ENCODE assay signal across 26 mouse cellular contexts in genomic region chr5:112671961-112672360, GRCm38 (mm10).
A peak's percentile ranks its signal among the peaks of the same experiment; 100 is the strongest.
DNase-seq lines count a peak whose midpoint lies in the region; ATAC-seq and TF ChIP-seq lines count a peak whose summit lies in the region.
"Had no signal": no experiment of that assay in that cellular context is flagged by ENCODE, and none has a peak within 500 bp of the region (broad histone marks: within the 10 kb centered on the region; RNA-seq: fewer than 3 reads in every experiment).

No protein-coding gene starts in this region.

- H3K9me3 ChIP-seq in midbrain, embryonic 11.5 days (ENCODE audit: control insufficient read depth, low read length) = no peaks in the 10 kb centered on the region
- H3K9me3 ChIP-seq in midbrain, embryonic 13.5 days = no peaks in the 10 kb centered on the region
- no peaks in the 10 kb centered on the region for H3K9me3 ChIP-seq in forebrain, embryonic 15.5 days
- H3K9me3 ChIP-seq: embryonic facial prominence, embryonic 15.5 days; heart, embryonic 10.5 days had no signal

- no peak for TF ChIP-seq CTCF in gastrocnemius, adult 2 months (IDR thresholded peaks at IDR 0.05)
- no peak for TF ChIP-seq CTCF in layer of hippocampus, adult 2 months (conservative IDR thresholded peaks at IDR 0.05)

- H3K9ac ChIP-seq in midbrain, embryonic 11.5 days (ENCODE audit: low read length) = no peak overlapping the region
- H3K9ac ChIP-seq in midbrain, embryonic 13.5 days (replicated peaks) = no peak overlapping the region
- no peak overlapping the region for H3K9ac ChIP-seq in forebrain, embryonic 15.5 days (replicated peaks)
- H3K9ac ChIP-seq: embryonic facial prominence, embryonic 15.5 days; liver, postnatal 0 days had no signal

- no peak overlapping the region for H3K4me2 ChIP-seq in midbrain, embryonic 11.5 days
- no peak overlapping the region for H3K4me2 ChIP-seq in midbrain, embryonic 13.5 days (replicated peaks)
- no peak overlapping the region for H3K4me2 ChIP-seq in forebrain, embryonic 15.5 days (replicated peaks)
- H3K4me2 ChIP-seq: embryonic facial prominence, embryonic 15.5 days had no signal

- no peaks in the 10 kb centered on the region for H3K27me3 ChIP-seq in midbrain, embryonic 11.5 days (ENCODE audit: control insufficient read depth, insufficient read depth, low read length)
- no peaks in the 10 kb centered on the region for H3K27me3 ChIP-seq in midbrain, embryonic 13.5 days
- H3K27me3 ChIP-seq in forebrain, embryonic 15.5 days = no peaks in the 10 kb centered on the region
- H3K27me3 ChIP-seq: embryonic facial prominence, embryonic 15.5 days; Patski had no signal

- ATAC-seq in midbrain, embryonic 11.5 days (ENCODE audit: low FRiP score) = no peak
- ATAC-seq in midbrain, embryonic 13.5 days = no peak
- ATAC-seq in forebrain, embryonic 15.5 days (replicated peaks) = no peak
- ATAC-seq: CD4-positive, CD25-positive, alpha-beta regulatory T cell, adult 4 months; forebrain, embryonic 14.5 days; inflammation-experienced regulatory T-cells, adult 6 months; liver, postnatal 0 days; Patski had no signal

- intact Hi-C loops in gastrocnemius, adult 2 months (cut with DNase I) = no loop called here

- 63% methylated on average over 2 of the region's 2 CpGs for WGBS in midbrain, embryonic 11.5 days
- 51% methylated on average over 2 of the region's 2 CpGs for WGBS in midbrain, embryonic 13.5 days
- 57% methylated on average over 2 of the region's 2 CpGs for WGBS in forebrain, embryonic 15.5 days

- no peaks in the 10 kb centered on the region for H3K36me3 ChIP-seq in midbrain, embryonic 11.5 days (ENCODE audit: control insufficient read depth, insufficient read depth, low read length)
- no peaks in the 10 kb centered on the region for H3K36me3 ChIP-seq in midbrain, embryonic 13.5 days
- H3K36me3 ChIP-seq in forebrain, embryonic 15.5 days = no peaks in the 10 kb centered on the region
- H3K36me3 ChIP-seq: embryonic facial prominence, embryonic 15.5 days; G1E; heart, embryonic 10.5 days had no signal

- no peaks in the 10 kb centered on the region for H3K4me1 ChIP-seq in midbrain, embryonic 11.5 days (ENCODE audit: control insufficient read depth, insufficient read depth, low read length)
- peaks cover 7% of the 10 kb centered on the region for H3K4me1 ChIP-seq in midbrain, embryonic 13.5 days (replicated peaks)
- 0 out of 2 replicates have a peak, but pooled peaks cover 4% of the 10 kb centered on the region for H3K4me1 ChIP-seq in forebrain, embryonic 15.5 days

- H3K27ac ChIP-seq in midbrain, embryonic 11.5 days (ENCODE audit: low read depth, low read length) = no peak overlapping the region
- no peak overlapping the region for H3K27ac ChIP-seq in midbrain, embryonic 13.5 days
- no peak overlapping the region for H3K27ac ChIP-seq in gastrocnemius, adult 2 months
- H3K27ac ChIP-seq in layer of hippocampus, adult 2 months = no peak overlapping the region
- H3K27ac ChIP-seq in forebrain, embryonic 15.5 days (replicated peaks) = no peak overlapping the region
- H3K27ac ChIP-seq: embryonic facial prominence, embryonic 15.5 days; heart, embryonic 10.5 days had no signal

- peak; percentile 28 for DNase-seq in midbrain, embryonic 11.5 days (ENCODE audit: low spot score, missing footprints)
- DNase-seq in ES-CJ7 (ENCODE audit: low read depth, low spot score) (peak; percentile 87), ZHBTc4 (ENCODE audit: low read depth, low spot score) (peak; percentile 92)
- no peak for DNase-seq in gastrocnemius, adult 2 months
- no peak for DNase-seq in layer of hippocampus, adult 2 months (ENCODE audit: low spot score in 2 of 2)
- DNase-seq: adrenal gland, postnatal 25 days; cerebellum, adult 9-10 months; gastrocnemius, postnatal 10 days; heart, postnatal 4 days; kidney, adult 9 months; kidney, postnatal 14 days; layer of hippocampus, postnatal 36 days; liver, postnatal 0 days; lung, postnatal 10 days; right cerebral cortex, postnatal 25 days; spleen, adult 18-20 months; thymus, postnatal 14 days had no signal

- no peak overlapping the region for H3K4me3 ChIP-seq in midbrain, embryonic 11.5 days (ENCODE audit: low read depth, low read length)
- H3K4me3 ChIP-seq in midbrain, embryonic 13.5 days (replicated peaks) = no peak overlapping the region
- no peak overlapping the region for H3K4me3 ChIP-seq in gastrocnemius, adult 2 months
- H3K4me3 ChIP-seq in layer of hippocampus, adult 2 months = no peak overlapping the region
- H3K4me3 ChIP-seq in forebrain, embryonic 15.5 days = no peak overlapping the region
- H3K4me3 ChIP-seq: embryonic facial prominence, embryonic 15.5 days; heart, embryonic 10.5 days had no signal

Comparison
In these comparisons a context has a peak if more than half of its experiments do, and no peak if none do; other contexts are left out.
1. DNase-seq: peak in midbrain, embryonic 11.5 days (single experiment), ES-CJ7 (single experiment) and ZHBTc4 (single experiment); none in gastrocnemius, adult 2 months (single experiment) and layer of hippocampus, adult 2 months (0 of 2).